In genomic region chr14:20154245-20154644, GRCm38 (mm10) we compare ENCODE assay signal across 20 mouse cellular contexts. TPM values are rescaled to one million over a fixed set of nuclear protein-coding genes. Genes with fewer than 3 reads are reported as not detected.
A peak's percentile ranks its signal among the peaks of the same experiment; 100 is the strongest.
DNase-seq lines count a peak whose midpoint lies in the region; ATAC-seq lines count a peak whose summit lies in the region.
"Had no signal": no experiment of that assay in that cellular context is flagged by ENCODE, and none has a peak within 500 bp of the region (broad histone marks: within the 10 kb centered on the region; RNA-seq: fewer than 3 reads in every experiment).

No protein-coding gene starts in this region.

- no peak overlapping the region for H3K4me2 ChIP-seq in liver, embryonic 11.5 days
- H3K4me2 ChIP-seq in liver, embryonic 13.5 days: no peak overlapping the region
- no peak overlapping the region for H3K4me2 ChIP-seq in hindbrain, embryonic 13.5 days
- H3K4me2 ChIP-seq: forebrain, embryonic 13.5 days; heart, embryonic 12.5 days; hindbrain, embryonic 15.5 days; intestine, embryonic 15.5 days had no signal

- H3K4me1 ChIP-seq in liver, embryonic 11.5 days (replicated peaks; ENCODE audit: control insufficient read depth, insufficient read depth, low read length): peaks cover 17% of the 10 kb centered on the region
- peaks cover 30% of the 10 kb centered on the region for H3K4me1 ChIP-seq in liver, embryonic 13.5 days (replicated peaks)
- H3K4me1 ChIP-seq in hindbrain, embryonic 13.5 days (replicated peaks): peaks cover 7% of the 10 kb centered on the region; the same call in 1 of the 2 replicates
- H3K4me1 ChIP-seq: hindbrain, embryonic 15.5 days had no signal

- no peak for DNase-seq in liver, embryonic 11.5 days (ENCODE audit: low spot score)
- DNase-seq in liver (no peak), R1 (ENCODE audit: low read depth, low spot score) (peak; percentile 41)
- peak; percentile 30 for DNase-seq in embryo, embryonic 10.5 days (ENCODE audit: low spot score)
- DNase-seq in liver, embryonic 13.5 days: no peak
- no peak for DNase-seq in gastrocnemius, adult 18-20 months (ENCODE audit: low spot score)
- DNase-seq in cerebellum, adult 11 months: no peak
- DNase-seq: adrenal gland, postnatal 25 days; cerebellum, adult 9-10 months; gastrocnemius, postnatal 14 days; heart, adult 18-20 months; heart, postnatal 14 days; kidney, adult 8-10 months; kidney, postnatal 4 days had no signal

- H3K27me3 ChIP-seq in liver, embryonic 11.5 days (replicated peaks; ENCODE audit: control insufficient read depth, insufficient read depth, low read length): no peaks in the 10 kb centered on the region
- H3K27me3 ChIP-seq in liver, embryonic 13.5 days: no peaks in the 10 kb centered on the region
- no peaks in the 10 kb centered on the region for H3K27me3 ChIP-seq in hindbrain, embryonic 13.5 days
- H3K27me3 ChIP-seq: forebrain, embryonic 13.5 days; heart, embryonic 12.5 days; hindbrain, embryonic 15.5 days; intestine, embryonic 15.5 days had no signal

- ATAC-seq in liver, embryonic 11.5 days (replicated peaks; ENCODE audit: low FRiP score): peak; percentile 42; the same call in 1 of the 2 replicates
- peak; percentile 41; the same call in 1 of the 2 replicates for ATAC-seq in liver, embryonic 13.5 days (ENCODE audit: low read depth)
- ATAC-seq in hindbrain, embryonic 13.5 days (ENCODE audit: low FRiP score): no peak
- ATAC-seq: forebrain, embryonic 13.5 days; intestine, embryonic 15.5 days had no signal

- WGBS in liver, embryonic 11.5 days: 46% methylated on average over 7 of the region's 7 CpGs
- 47% methylated on average over 7 of the region's 7 CpGs for WGBS in liver, embryonic 13.5 days (ENCODE audit: insufficient replicate concordance)
- WGBS in hindbrain, embryonic 13.5 days: 60% methylated on average over 7 of the region's 7 CpGs

- no peak overlapping the region for H3K4me3 ChIP-seq in liver, embryonic 11.5 days (ENCODE audit: low read depth, low read length)
- H3K4me3 ChIP-seq in liver, embryonic 13.5 days (replicated peaks): no peak overlapping the region
- no peak overlapping the region for H3K4me3 ChIP-seq in hindbrain, embryonic 13.5 days
- H3K4me3 ChIP-seq: forebrain, embryonic 13.5 days; heart, embryonic 12.5 days; hindbrain, embryonic 15.5 days; intestine, embryonic 15.5 days; midbrain, embryonic 10.5 days had no signal

- no peak overlapping the region for H3K9ac ChIP-seq in liver, embryonic 11.5 days (ENCODE audit: low read depth, low read length)
- no peak overlapping the region for H3K9ac ChIP-seq in liver, embryonic 13.5 days
- H3K9ac ChIP-seq in hindbrain, embryonic 13.5 days: no peak overlapping the region
- H3K9ac ChIP-seq: forebrain, embryonic 13.5 days; heart, embryonic 12.5 days; hindbrain, embryonic 15.5 days; intestine, embryonic 15.5 days had no signal

- H3K27ac ChIP-seq in liver, embryonic 11.5 days (ENCODE audit: low read depth, low read length): no peak overlapping the region
- no peak overlapping the region for H3K27ac ChIP-seq in liver, embryonic 13.5 days
- H3K27ac ChIP-seq in hindbrain, embryonic 13.5 days: no peak overlapping the region
- H3K27ac ChIP-seq: forebrain, embryonic 13.5 days; hindbrain, embryonic 15.5 days; intestine, embryonic 15.5 days; midbrain, embryonic 10.5 days had no signal

- H3K36me3 ChIP-seq in liver, embryonic 11.5 days (ENCODE audit: control insufficient read depth, insufficient read depth, low read length): no peaks in the 10 kb centered on the region
- H3K36me3 ChIP-seq in liver, embryonic 13.5 days: peaks cover 2% of the 10 kb centered on the region; the same call in 1 of the 2 replicates
- no peaks in the 10 kb centered on the region for H3K36me3 ChIP-seq in hindbrain, embryonic 13.5 days
- H3K36me3 ChIP-seq: heart, embryonic 12.5 days; hindbrain, embryonic 15.5 days; intestine, embryonic 15.5 days had no signal

- no peaks in the 10 kb centered on the region for H3K9me3 ChIP-seq in liver, embryonic 11.5 days (ENCODE audit: control insufficient read depth, low read length)
- H3K9me3 ChIP-seq in liver, embryonic 13.5 days (replicated peaks): no peaks in the 10 kb centered on the region
- H3K9me3 ChIP-seq in hindbrain, embryonic 13.5 days: no peaks in the 10 kb centered on the region
- H3K9me3 ChIP-seq: forebrain, embryonic 13.5 days; heart, embryonic 12.5 days; hindbrain, embryonic 15.5 days; intestine, embryonic 15.5 days; midbrain, embryonic 10.5 days had no signal

RNA-seq across cellular contexts. Expression of gene Saysd1, which starts 15.9 kb away (rescaled TPM):
- 7.7 TPM in 2 replicates for polyA plus RNA-seq in liver, embryonic 11.5 days (2014; fragmentation: Nextera tagmentation; extraction: Ambion mirVana)
- polyA plus RNA-seq in liver, embryonic 13.5 days (2015; fragmentation: Nextera tagmentation; extraction: Ambion mirVana): 3.7 and 4.1 TPM in 2 replicates
- 14.7 and 15.5 TPM in 2 replicates for polyA plus RNA-seq in hindbrain, embryonic 13.5 days (2015; fragmentation: Nextera tagmentation; extraction: Ambion mirVana)
- total RNA-seq in gastrocnemius, adult 18-20 months (2021): 1 to 10 TPM; 2.8 to 2.9 TPM

RNA-seq across cellular contexts. Expression of gene Kcnk5, which starts 27.4 kb away (rescaled TPM):
- polyA plus RNA-seq in liver, embryonic 11.5 days (2014; fragmentation: Nextera tagmentation; extraction: Ambion mirVana): 9.6 and 10.1 TPM in 2 replicates
- polyA plus RNA-seq in liver, embryonic 13.5 days (2015; fragmentation: Nextera tagmentation; extraction: Ambion mirVana): 6.2 and 6.7 TPM in 2 replicates
- polyA plus RNA-seq in hindbrain, embryonic 13.5 days (2015; fragmentation: Nextera tagmentation; extraction: Ambion mirVana): 1.9 and 2.3 TPM in 2 replicates
- total RNA-seq in gastrocnemius, adult 18-20 months (2021): under 1 TPM; 0.57 to 0.59 TPM

Comparison
In these comparisons a context has a peak if more than half of its experiments do, and no peak if none do; other contexts are left out.
1. DNase-seq: peak in R1 (single experiment) and embryo, embryonic 10.5 days (single experiment); none in liver, embryonic 11.5 days (single experiment), liver (single experiment), liver, embryonic 13.5 days (single experiment), gastrocnemius, adult 18-20 months (single experiment) and cerebellum, adult 11 months (single experiment).